Mouse (Mus musculus) forelimb bud, embryonic 11.5 days (tissue): ENCODE data around the gene Faf2.
A peak's percentile ranks its signal among the peaks of the same experiment; 100 is the strongest.

ENCODE experiments used
- DNase-seq: peaks from one replicate; pipeline ENCODE4 v3.0.0-alpha.2; 2012; ENCODE audit warnings: low read depth, low spot score

Gene Faf2

DNA sequence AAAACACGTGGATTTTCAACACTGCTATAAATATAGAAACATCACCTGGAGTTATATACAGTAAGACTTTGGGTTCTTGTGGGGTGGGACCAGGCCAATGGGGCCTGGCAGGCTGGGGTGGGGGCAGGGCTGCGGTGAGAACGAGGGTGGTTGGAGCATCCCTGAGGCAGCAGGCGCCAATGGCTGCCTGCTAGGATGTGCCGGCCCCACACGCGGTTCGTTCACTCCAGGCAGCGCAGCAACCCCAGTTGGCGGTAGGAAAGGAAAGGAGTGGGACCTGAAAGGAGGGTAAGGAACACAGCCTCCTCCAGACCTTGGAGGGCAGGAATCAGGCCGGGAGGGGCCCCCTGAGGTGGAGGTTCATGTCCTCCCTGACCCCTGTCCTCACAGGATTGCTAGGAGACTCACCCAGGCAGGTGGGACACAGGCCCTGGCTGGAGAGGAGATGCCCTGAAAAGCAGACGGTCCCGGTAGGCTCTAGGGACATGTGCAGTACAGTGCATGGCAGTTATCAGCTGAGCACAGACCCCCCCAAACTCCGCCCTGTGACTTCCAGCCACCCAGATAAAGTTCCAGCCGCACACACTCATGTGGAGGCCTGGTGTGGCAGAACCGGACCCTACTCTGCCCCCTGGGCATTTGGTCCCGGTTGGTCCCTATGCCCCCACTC lies 58.7 kb downstream of the Faf2 start:
- DNase-seq, result no peak

DNA sequence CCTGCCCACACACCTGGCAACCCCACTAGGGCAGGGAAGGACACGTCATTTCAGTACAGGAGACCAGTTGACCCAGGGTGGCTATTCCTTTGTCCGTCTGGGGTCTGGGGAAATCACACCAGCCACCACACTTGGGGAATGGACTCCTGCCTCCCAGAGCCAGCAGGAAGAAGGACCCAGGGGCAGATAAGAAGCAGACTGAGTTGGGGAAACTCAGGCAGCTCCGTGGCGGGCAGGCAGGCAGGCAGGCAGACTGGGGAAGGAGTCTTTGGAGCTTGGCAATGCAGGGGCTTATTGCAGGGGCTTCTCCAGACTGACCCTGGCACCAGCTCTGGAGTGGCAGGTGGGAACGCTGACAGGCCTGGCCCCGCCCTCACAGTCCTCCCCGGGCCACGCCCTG lies 59.7 kb downstream of the Faf2 start:
- no peak for DNase-seq

DNA sequence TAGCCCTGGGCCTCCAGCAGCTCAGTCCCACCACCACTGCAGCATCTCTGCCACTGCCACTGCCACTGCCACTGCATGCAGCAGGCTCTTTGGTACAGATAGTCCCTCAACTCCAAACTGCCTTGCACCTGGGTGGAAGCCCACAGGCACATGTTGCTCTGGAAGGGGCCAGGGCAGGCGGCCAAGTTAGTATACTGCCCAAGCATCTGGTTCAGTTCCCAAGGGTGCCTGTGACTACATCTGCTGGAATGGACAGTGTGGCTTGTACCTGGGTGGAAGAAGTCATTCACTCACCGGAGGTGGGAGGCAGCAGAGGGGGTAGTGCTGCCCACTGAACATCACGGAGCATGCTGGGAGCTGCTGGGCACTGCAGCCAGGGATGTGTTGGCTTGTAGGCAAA lies 61.7 kb downstream of the Faf2 start:
- DNase-seq, result no peak

DNA sequence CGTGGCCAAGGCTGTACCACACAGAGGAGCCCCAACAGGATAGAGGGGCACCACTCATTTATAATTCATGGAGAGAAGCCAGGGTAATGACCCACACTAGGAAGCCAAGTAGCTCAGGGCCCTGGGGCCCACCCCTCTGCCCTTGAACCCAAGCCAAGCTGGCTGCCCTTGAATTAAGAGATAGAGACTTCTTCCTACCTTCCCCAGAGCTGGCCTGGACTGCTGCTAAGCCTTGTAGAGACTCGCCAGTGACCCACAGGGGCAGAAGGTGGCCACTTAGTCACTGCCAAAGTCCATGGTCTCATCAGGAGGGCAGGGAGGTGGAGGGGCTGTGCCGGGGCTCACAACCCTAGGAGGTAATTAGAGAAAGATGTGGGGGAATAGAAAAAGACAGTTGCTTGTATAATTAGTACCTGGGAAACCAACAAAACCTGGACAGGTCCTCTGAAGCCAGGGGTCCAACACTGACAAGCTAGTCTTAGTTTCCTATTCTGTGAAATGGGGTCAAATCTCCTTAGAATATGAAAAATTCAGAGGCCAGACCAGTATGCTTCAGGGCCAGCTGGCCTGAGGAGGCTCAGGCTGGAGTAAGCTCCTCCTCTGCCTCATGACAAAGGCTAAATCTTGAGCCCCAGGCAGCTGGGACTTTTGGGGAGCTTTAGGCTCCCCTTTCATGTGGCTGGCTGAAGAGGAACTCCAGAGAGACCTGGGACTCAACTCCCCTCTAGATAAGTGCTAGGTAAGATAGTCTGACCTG lies 62.7 kb downstream of the Faf2 start:
- DNase-seq, result no peak

GRCm38 (mm10) chr13:54685174-54685573 lies 63.6 kb downstream of the Faf2 start:
- no peak for DNase-seq

- no peak for DNase-seq
These were observed 64.8 kb downstream of the Faf2 start for GRCm38 (mm10) chr13:54686139-54687053.

GRCm38 (mm10) chr13:54687096-54687495 lies 65.5 kb downstream of the Faf2 start:
- peak; percentile 76 for DNase-seq

- DNase-seq, result peak; percentile 94
These were observed 66.2 kb downstream of the Faf2 start for GRCm38 (mm10) chr13:54687575-54688424.

- no peak for DNase-seq
These were observed 68.7 kb downstream of the Faf2 start for GRCm38 (mm10) chr13:54690151-54690740.

- DNase-seq, result no peak
These were observed 70.2 kb downstream of the Faf2 start for GRCm38 (mm10) chr13:54691737-54692136.

DNA sequence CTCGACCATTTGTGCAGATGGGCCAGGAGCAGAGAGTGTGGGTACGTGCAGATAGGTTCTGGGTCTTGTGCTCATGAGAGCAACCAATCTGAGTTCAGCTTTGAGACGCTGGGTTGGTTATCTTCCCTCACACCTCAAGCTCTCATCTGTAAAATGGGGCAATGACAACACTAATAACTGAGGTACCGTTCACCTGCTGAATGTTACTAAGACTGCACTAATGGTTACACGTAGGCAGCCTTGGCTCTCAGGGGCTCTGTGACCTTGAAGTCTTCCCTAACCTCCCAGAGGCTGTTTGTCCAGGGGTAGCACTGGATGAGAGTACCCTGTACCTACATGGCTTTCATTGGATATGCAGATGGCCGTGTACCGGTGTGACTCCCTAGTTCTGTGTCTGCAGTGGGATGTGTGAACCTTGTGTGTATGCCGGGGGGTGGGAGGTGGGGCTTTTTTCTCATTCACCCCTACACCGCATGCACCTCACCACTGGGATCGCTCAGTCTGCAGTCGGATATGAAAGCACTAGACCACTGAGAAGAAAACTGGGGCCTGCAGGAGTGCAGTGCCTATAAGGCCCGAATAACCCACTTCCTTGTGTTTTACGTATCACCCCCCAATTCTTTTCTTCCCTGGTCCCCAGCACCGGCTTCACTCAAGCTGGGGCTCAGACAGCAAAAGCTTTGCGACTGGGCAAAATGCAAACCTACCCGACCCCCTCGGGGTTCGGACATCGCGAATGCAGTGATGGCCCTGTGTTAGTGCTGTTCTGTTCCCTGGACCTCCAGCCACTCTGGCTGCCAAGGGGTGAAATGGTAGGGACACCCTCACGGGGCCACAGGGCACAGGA lies 71.3 kb downstream of the Faf2 start:
- DNase-seq, result no peak

GRCm38 (mm10) chr13:54693558-54694347 lies 72.2 kb downstream of the Faf2 start, which contains the start of gene Rnf44:
Gene Rnf44, minus strand, starts transcription at chr13:54693907.
- peak; percentile 100 for DNase-seq

- no peak for DNase-seq
These were observed 72.9 kb downstream of the Faf2 start for GRCm38 (mm10) chr13:54694348-54695060.

- no peak for DNase-seq
These were observed 74.1 kb downstream of the Faf2 start for GRCm38 (mm10) chr13:54695479-54696230.

- DNase-seq, result no peak
These were observed 79.7 kb downstream of the Faf2 start, which contains the start of gene Cdhr2 for GRCm38 (mm10) chr13:54701243-54701642. Gene Cdhr2, plus strand, starts transcription at chr13:54701461.

- no peak for DNase-seq
These were observed 80.9 kb downstream of the Faf2 start for GRCm38 (mm10) chr13:54702507-54702906.

GRCm38 (mm10) chr13:54704890-54705289 lies 83.3 kb downstream of the Faf2 start:
- no peak for DNase-seq

DNA sequence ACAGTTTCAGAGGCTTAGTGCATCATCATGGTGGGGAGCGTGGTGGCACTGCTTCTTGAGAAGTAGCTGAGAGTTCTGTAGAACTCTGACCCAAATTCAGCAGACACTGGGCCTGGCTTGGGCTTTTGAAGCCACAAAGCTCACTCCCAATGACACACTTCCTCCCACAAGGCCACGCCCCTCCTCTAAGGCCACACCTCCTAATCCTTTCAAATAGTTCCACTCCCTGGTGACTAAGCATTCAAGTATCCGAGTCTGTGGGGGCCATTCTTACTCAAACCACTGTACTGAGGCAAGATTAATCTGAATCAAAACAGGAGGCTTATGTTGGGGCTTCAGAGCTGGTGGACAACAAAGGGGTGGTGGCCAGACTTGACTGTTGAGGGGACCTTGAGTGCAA lies 89.3 kb downstream of the Faf2 start:
- DNase-seq, result no peak
